Mouse (Mus musculus) liver, embryonic 13.5 days (tissue): ENCODE results near the gene Fgr. TPM values are rescaled to one million over a fixed set of nuclear protein-coding genes. Genes with fewer than 3 reads are reported as not detected.

Experiments used
- ATAC-seq: fragments of 200-750 bp; cut with Nextera tagmentation; 2 replicates; pipeline ENCODE4 v1.8.0; 2017; ENCODE audit warnings: low read depth, mild to moderate bottlenecking, moderate number of reproducible peaks, moderate library complexity
- DNase-seq: peaks from one replicate; pipeline ENCODE4 v3.0.0; 2022
- H3K27ac ChIP-seq: fragments of 300-500 bp; sonication (generic); 2 replicates; pipeline ENCODE4 v1.5.1; 2015; ENCODE audit warnings: moderate library complexity, mild to moderate bottlenecking, inconsistent platforms
- H3K27me3 ChIP-seq: fragments of 300-500 bp; sonication (generic); 2 replicates; pipeline ENCODE4 v1.6.1; 2015; ENCODE audit warnings: mild to moderate bottlenecking, inconsistent platforms
- H3K36me3 ChIP-seq: fragments of 300-500 bp; sonication (generic); 2 replicates; pipeline ENCODE4 v1.6.1; 2015; ENCODE audit warnings: mild to moderate bottlenecking, inconsistent platforms
- H3K4me1 ChIP-seq: fragments of 300-500 bp; sonication (generic); replicated peaks from 2 replicates; pipeline ENCODE4 v1.6.1; 2015; ENCODE audit warnings: inconsistent platforms
- H3K4me2 ChIP-seq: fragments of 300-500 bp; sonication (generic); 2 replicates; pipeline ENCODE4 v1.6.1; 2015; ENCODE audit warnings: inconsistent platforms, mild to moderate bottlenecking, moderate library complexity
- H3K4me3 ChIP-seq: fragments of 300-500 bp; sonication (generic); replicated peaks from 2 replicates; pipeline ENCODE4 v1.5.1; 2015; ENCODE audit warnings: mild to moderate bottlenecking, inconsistent platforms
- H3K9ac ChIP-seq: fragments of 300-500 bp; sonication (generic); 2 replicates; pipeline ENCODE4 v1.6.1; 2015; ENCODE audit warnings: mild to moderate bottlenecking, inconsistent platforms
- H3K9me3 ChIP-seq: fragments of 300-500 bp; sonication (generic); replicated peaks from 2 replicates; pipeline ENCODE4 v1.6.1; 2016; ENCODE audit warnings: inconsistent platforms
- WGBS: fragments of 180-500 bp; shearing (Covaris S2); methylation state at CpG from one replicate; pipeline ENCODE4 v1.1.7; 2015; ENCODE audit not compliant: insufficient replicate concordance; 5-methylcytosine and 5-hydroxymethylcytosine counted together
- polyA plus RNA-seq: library from polyadenylated mRNA; unstranded; fragments of >200 nt; fragmentation: Nextera tagmentation; extraction: Ambion mirVana; gene quantifications from 2 replicates; pipeline ENCODE4 v1.2.1, GENCODE M21; 2015

The Fgr gene
- polyA plus RNA-seq, 1 experiment from 2014 or later, result 0.47 TPM

- no peak overlapping the region for H3K9ac ChIP-seq
- DNase-seq (no peak), ATAC-seq (no peak)
- H3K36me3 ChIP-seq, result no peaks in the 10 kb centered on the region
- H3K9me3 ChIP-seq, result no peaks in the 10 kb centered on the region
- 34% methylated on average over 4 of the region's 4 CpGs for WGBS
- H3K4me3 ChIP-seq, result no peak overlapping the region
- H3K4me2 ChIP-seq, result peak overlapping the region; percentile 43; the same call in 1 of the 2 replicates
- H3K27ac ChIP-seq, result peak overlapping the region; percentile 65
- H3K4me1 ChIP-seq, result peaks cover 99% of the 10 kb centered on the region
- H3K27me3 ChIP-seq, result peaks cover 58% of the 10 kb centered on the region
Measured at GRCm38 (mm10) chr4:133042244-133042643, 68.3 kb downstream of the Fgr start.

- Histone ChIP-seq H3K27ac (peak overlapping the region; percentile 65), H3K4me2 (peak overlapping the region; percentile 43), H3K9ac (peak overlapping the region; percentile 28; the same call in 1 of the 2 replicates), H3K4me3 (peak overlapping the region; percentile 1; the same call in 1 of the 2 replicates), H3K9me3 (no peaks in the 10 kb centered on the region), H3K4me1 (peaks cover 100% of the 10 kb centered on the region), H3K27me3 (peaks cover 51% of the 10 kb centered on the region), H3K36me3 (no peaks in the 10 kb centered on the region)
- 33% methylated on average over 27 of the region's 28 CpGs for WGBS
- peak; percentile 35; the same call in 1 of the 2 replicates for ATAC-seq
- DNase-seq, result peak; percentile 31
Measured at GRCm38 (mm10) chr4:133042651-133043635, 69.0 kb downstream of the Fgr start.

GRCm38 (mm10) chr4:133043798-133044646 is 70.1 kb downstream of the Fgr start:
- WGBS, result 60% methylated on average over 6 of the region's 6 CpGs
- Histone ChIP-seq H3K4me1 (peaks cover 94% of the 10 kb centered on the region), H3K9ac (no peak overlapping the region), H3K27ac (no peak overlapping the region), H3K4me3 (no peak overlapping the region), H3K27me3 (peaks cover 40% of the 10 kb centered on the region), H3K4me2 (0 out of 2 replicates have a peak overlapping the region, but pooled peaks have one; percentile 43), H3K9me3 (no peaks in the 10 kb centered on the region), H3K36me3 (no peaks in the 10 kb centered on the region)
- no peak for ATAC-seq
- no peak for DNase-seq

- no peak overlapping the region for H3K4me2 ChIP-seq
- H3K27me3 ChIP-seq, result peaks cover 34% of the 10 kb centered on the region
- H3K27ac ChIP-seq, result no peak overlapping the region
- no peak overlapping the region for H3K4me3 ChIP-seq
- no peak for DNase-seq
- H3K9me3 ChIP-seq, result no peaks in the 10 kb centered on the region
- no peaks in the 10 kb centered on the region for H3K36me3 ChIP-seq
- 60% methylated on average over 6 of the region's 6 CpGs for WGBS
- no peak overlapping the region for H3K9ac ChIP-seq
- peaks cover 94% of the 10 kb centered on the region for H3K4me1 ChIP-seq
- ATAC-seq, result no peak
Measured at GRCm38 (mm10) chr4:133044647-133045094, 70.8 kb downstream of the Fgr start.

GRCm38 (mm10) chr4:133045771-133046474 is 72.0 kb downstream of the Fgr start:
- no peaks in the 10 kb centered on the region for H3K9me3 ChIP-seq
- ATAC-seq (no peak), DNase-seq (no peak)
- H3K27ac ChIP-seq, result no peak overlapping the region
- no peak overlapping the region for H3K9ac ChIP-seq
- no peaks in the 10 kb centered on the region for H3K36me3 ChIP-seq
- no peak overlapping the region for H3K4me3 ChIP-seq
- peaks cover 94% of the 10 kb centered on the region for H3K4me1 ChIP-seq
- peaks cover 21% of the 10 kb centered on the region for H3K27me3 ChIP-seq
- 54% methylated on average over 11 of the region's 11 CpGs for WGBS
- no peak overlapping the region for H3K4me2 ChIP-seq

GRCm38 (mm10) chr4:133046691-133047352 is 72.9 kb downstream of the Fgr start:
- H3K27me3 ChIP-seq, result peaks cover 12% of the 10 kb centered on the region
- no peak overlapping the region for H3K9ac ChIP-seq
- no peaks in the 10 kb centered on the region for H3K36me3 ChIP-seq
- no peak overlapping the region for H3K4me2 ChIP-seq
- H3K9me3 ChIP-seq, result no peaks in the 10 kb centered on the region
- H3K4me1 ChIP-seq, result peaks cover 94% of the 10 kb centered on the region
- no peak overlapping the region for H3K27ac ChIP-seq
- 73% methylated on average over 12 of the region's 12 CpGs for WGBS
- DNase-seq (no peak), ATAC-seq (no peak)
- no peak overlapping the region for H3K4me3 ChIP-seq

- H3K4me1 ChIP-seq, result peaks cover 94% of the 10 kb centered on the region
- DNase-seq, result no peak
- H3K4me3 ChIP-seq, result no peak overlapping the region
- no peak for ATAC-seq
- peaks cover 5% of the 10 kb centered on the region; the same call in 1 of the 2 replicates for H3K27me3 ChIP-seq
- H3K4me2 ChIP-seq, result no peak overlapping the region
- H3K9ac ChIP-seq, result no peak overlapping the region
- H3K27ac ChIP-seq, result no peak overlapping the region
- H3K9me3 ChIP-seq, result no peaks in the 10 kb centered on the region
- H3K36me3 ChIP-seq, result no peaks in the 10 kb centered on the region
- WGBS, result 70% methylated on average over 16 of the region's 16 CpGs
Measured at GRCm38 (mm10) chr4:133047353-133048105, 73.6 kb downstream of the Fgr start.

- Histone ChIP-seq H3K4me1 (peaks cover 82% of the 10 kb centered on the region), H3K4me2 (no peak overlapping the region), H3K36me3 (no peaks in the 10 kb centered on the region), H3K9me3 (no peaks in the 10 kb centered on the region), H3K9ac (no peak overlapping the region), H3K27me3 (no peaks in the 10 kb centered on the region), H3K27ac (no peak overlapping the region), H3K4me3 (no peak overlapping the region)
- no peak for DNase-seq
- WGBS, result 71% methylated on average over 19 of the region's 19 CpGs
- no peak for ATAC-seq
Measured at GRCm38 (mm10) chr4:133049071-133049920, 75.4 kb downstream of the Fgr start.

GRCm38 (mm10) chr4:133050196-133050836 is 76.4 kb downstream of the Fgr start:
- Histone ChIP-seq H3K4me3 (no peak overlapping the region), H3K9me3 (no peaks in the 10 kb centered on the region), H3K27ac (no peak overlapping the region), H3K36me3 (no peaks in the 10 kb centered on the region), H3K9ac (no peak overlapping the region), H3K4me1 (peaks cover 77% of the 10 kb centered on the region), H3K27me3 (no peaks in the 10 kb centered on the region), H3K4me2 (no peak overlapping the region)
- WGBS, result 62% methylated on average over 9 of the region's 9 CpGs
- ATAC-seq, result no peak
- DNase-seq, result no peak
